Mouse (Mus musculus) myocyte (in vitro differentiated cells): ENCODE data around the gene Nepro. TPM values are rescaled to one million over a fixed set of nuclear protein-coding genes. Genes with fewer than 3 reads are reported as not detected.

Source experiments
- H3K27me3 ChIP-seq: one replicate; pipeline ENCODE4 v1.6.1; 2011; ENCODE audit not compliant: control insufficient read depth, insufficient read depth, insufficient read length
- H3K36me3 ChIP-seq: one replicate; pipeline ENCODE4 v1.6.1; 2011; ENCODE audit not compliant: control insufficient read depth, insufficient read depth
- H3K4me2 ChIP-seq: one replicate; pipeline ENCODE4 v1.6.1; 2011; ENCODE audit warnings: low read depth, control low read depth
- H3K4me3 ChIP-seq: one replicate; pipeline ENCODE4 v1.5.1; 2011; ENCODE audit warnings: mild to moderate bottlenecking, control low read depth, moderate library complexity
- H3K79me2 ChIP-seq: one replicate; pipeline ENCODE4 v1.6.1; 2011; ENCODE audit not compliant: control insufficient read depth, insufficient read depth
- H3ac ChIP-seq: one replicate; pipeline ENCODE4 v1.6.1; 2011; ENCODE audit not compliant: control insufficient read depth, insufficient read length
- E2F4 ChIP-seq: IDR thresholded peaks from one replicate; pipeline ENCODE4 v1.6.1; 2011; ENCODE audit warnings: mild to moderate bottlenecking, control low read depth, moderate library complexity; ENCODE audit not compliant: insufficient read depth
- POLR2A ChIP-seq: IDR thresholded peaks from one replicate; pipeline ENCODE4 v1.6.1; 2011; ENCODE audit warnings: low read depth, mild to moderate bottlenecking, control low read depth, moderate library complexity; ENCODE audit not compliant: insufficient read length
- USF1 ChIP-seq: IDR thresholded peaks from one replicate; pipeline ENCODE4 v1.6.1; 2011; ENCODE audit warnings: low read depth, mild to moderate bottlenecking, control low read depth, moderate library complexity
- polyA plus RNA-seq: library from polyadenylated mRNA; unstranded; fragments of >200 nt; fragmentation: generic; extraction: Trizol; gene quantifications from one replicate; pipeline ENCODE4 v1.2.1, GENCODE M21; 2012; ENCODE audit warnings: missing spikeins

Nepro gene
- polyA plus RNA-seq, 1 experiment = 6.8 TPM

GRCm38 (mm10) chr16:44780751-44781150 lies 56.6 kb downstream of the Nepro start:
- H3K4me2 ChIP-seq = no peak overlapping the region
- no peak overlapping the region for H3K4me3 ChIP-seq
- H3K36me3 ChIP-seq = no peaks in the 10 kb centered on the region
- H3ac ChIP-seq = no peak overlapping the region
- no peaks in the 10 kb centered on the region for H3K27me3 ChIP-seq
- no peaks in the 10 kb centered on the region for H3K79me2 ChIP-seq
- TF ChIP-seq USF1 = no peak
- TF ChIP-seq POLR2A = no peak
- TF ChIP-seq E2F4 = no peak

Other genes starting within 250 kb of the Nepro start
- gene Boc, start 165.4 kb upstream of the Nepro start, polyA plus RNA-seq = 7.5 TPM
- 8.2 TPM for gene Gtpbp8, start 22.1 kb downstream of the Nepro start, polyA plus RNA-seq
- 0.02 TPM for gene Cd200r1, start 41.4 kb downstream of the Nepro start, polyA plus RNA-seq
- gene Cd200r4, start 87.4 kb downstream of the Nepro start, polyA plus RNA-seq = 0.02 TPM
- gene Cd200r2, start 142.8 kb downstream of the Nepro start, polyA plus RNA-seq = 0.41 TPM
- gene Cd200r3, start 219.4 kb downstream of the Nepro start, polyA plus RNA-seq = not detected